Mouse (Mus musculus) MEL (cell line): ENCODE measurements around the gene Rgs6.

Experiments used
- CTCF ChIP-seq, 3 experiments: IDR thresholded peaks in 2 of 3; conservative IDR thresholded peaks in 1 of 3; 2 replicates each; pipeline ENCODE4 v1.5.1; 2011 to 2012; ENCODE audit warnings: low read length in 3 of 3, low read depth in 2 of 3, mild to moderate bottlenecking in 2 of 3, improper control_type of control experiment in 1 of 3, inconsistent platforms in 1 of 3, mixed read lengths in 1 of 3, moderate library complexity in 1 of 3; ENCODE audit not compliant: control insufficient read depth in 1 of 3, insufficient read depth in 1 of 3, poor library complexity in 1 of 3, severe bottlenecking in 1 of 3
- EP300 ChIP-seq, 2 experiments: IDR thresholded peaks; 2 replicates each; pipeline ENCODE4 v1.6.1; 2011; ENCODE audit warnings: improper control_type of control experiment in 2 of 2, low read length in 2 of 2, low read depth in 1 of 2, mild to moderate bottlenecking in 1 of 2
- GATA1 ChIP-seq: IDR thresholded peaks from 2 replicates; pipeline ENCODE4 v1.6.1; 2011; ENCODE audit warnings: low read depth, low read length, improper control_type of control experiment
- RCOR1 ChIP-seq: IDR thresholded peaks from 2 replicates; pipeline ENCODE4 v1.6.1; 2012; ENCODE audit warnings: low read depth, mild to moderate bottlenecking, inconsistent platforms, low read length, improper control_type of control experiment
- UBTF ChIP-seq: IDR thresholded peaks from 2 replicates; pipeline ENCODE4 v1.6.1; 2012; ENCODE audit warnings: low read depth, mild to moderate bottlenecking, inconsistent platforms, low read length, improper control_type of control experiment, moderate library complexity, borderline replicate concordance; ENCODE audit not compliant: insufficient read depth
- ZKSCAN1 ChIP-seq: IDR thresholded peaks from 2 replicates; pipeline ENCODE4 v1.6.1; 2012; ENCODE audit warnings: low read depth, mild to moderate bottlenecking, inconsistent platforms, low read length, improper control_type of control experiment, moderate library complexity

DNA sequence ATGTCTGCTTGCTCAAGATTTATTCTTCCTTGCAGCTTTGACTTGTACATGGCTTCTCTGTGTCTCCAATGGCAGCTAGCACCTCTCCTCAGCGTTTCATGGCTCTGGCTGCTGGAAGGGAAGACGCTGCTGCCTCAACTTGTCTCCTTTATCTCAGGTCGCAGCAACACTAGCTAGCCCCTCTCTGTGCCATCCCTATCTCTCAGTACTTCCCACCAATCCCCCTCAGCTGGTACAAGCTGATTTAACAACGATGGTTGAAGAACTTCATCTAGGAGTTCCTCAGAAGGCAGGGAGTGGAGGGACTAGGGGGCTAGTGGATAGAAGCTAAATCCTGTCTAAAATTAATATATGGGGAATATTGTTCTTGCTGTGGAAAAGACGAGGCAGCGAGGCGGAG lies 503.9 kb downstream of the Rgs6 start:
- TF ChIP-seq RCOR1 (no peak), EP300 (IDR thresholded peaks at IDR 0.05; ENCODE audit: low read depth in 1 of 2, low read length in 2 of 2) (no peak), CTCF (IDR thresholded peaks at IDR 0.05 in 2 of 3, conservative IDR thresholded peaks at IDR 0.05 in 1 of 3; ENCODE audit: control insufficient read depth in 1 of 3, insufficient read depth in 1 of 3, low read depth in 2 of 3, low read length in 3 of 3, poor library complexity in 1 of 3, severe bottlenecking in 1 of 3) (no peak), ZKSCAN1 (no peak), GATA1 (no peak), UBTF (no peak)
